Comparison of ENCODE assay signal across 8 mouse cellular contexts in the genomic region with DNA sequence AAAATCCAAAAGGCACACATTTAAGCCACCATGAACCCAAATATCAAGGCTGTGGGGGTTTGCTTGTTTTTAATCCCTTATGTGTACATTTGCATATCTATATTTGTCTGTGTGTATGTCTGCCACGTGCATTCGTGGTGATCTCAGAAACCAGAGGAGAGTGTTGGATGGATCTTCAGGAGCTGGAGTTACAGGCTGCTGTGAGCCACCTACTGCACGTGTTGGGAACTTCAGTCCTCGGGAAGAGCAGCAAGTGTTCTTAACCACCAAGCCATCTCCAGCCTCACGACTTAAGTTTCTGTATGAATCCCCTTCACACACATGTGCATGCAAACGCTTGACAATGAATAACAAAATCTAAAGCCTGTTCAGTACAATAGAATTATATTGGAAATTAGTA. TPM values are rescaled to one million over a fixed set of nuclear protein-coding genes. Genes with fewer than 3 reads are reported as not detected.
DNase-seq lines count a peak whose midpoint lies in the region; ATAC-seq and TF ChIP-seq lines count a peak whose summit lies in the region.

No protein-coding gene starts in this region.

- TF ChIP-seq CTCF in Patski (IDR thresholded peaks at IDR 0.05) = peak; percentile 78
- peak; percentile 63 for TF ChIP-seq CTCF in liver, postnatal 0 days (IDR thresholded peaks at IDR 0.05; ENCODE audit: low read depth)

- DNase-seq in layer of hippocampus, adult 11-12 months (ENCODE audit: low spot score) = peak; percentile 54
- DNase-seq in layer of hippocampus, adult 9-10 months (ENCODE audit: low spot score) = no peak
- DNase-seq in Patski (ENCODE audit: low read depth, low spot score) = no peak
- peak; percentile 53 for DNase-seq in embryonic facial prominence, embryonic 10.5 days (ENCODE audit: low spot score)
- no peak for DNase-seq in liver, postnatal 0 days
- DNase-seq in gastrocnemius, postnatal 14 days = no peak
- DNase-seq in spleen, adult 18-20 months = no peak
- no peak for DNase-seq in gastrocnemius, adult 8-10 months (ENCODE audit: low spot score in 2 of 2)

- no peak overlapping the region for H3K4me3 ChIP-seq in embryonic facial prominence, embryonic 10.5 days
- H3K4me3 ChIP-seq in liver, postnatal 0 days (ENCODE audit: low read depth, low read length) = no peak overlapping the region

- no peaks in the 10 kb centered on the region for H3K36me3 ChIP-seq in embryonic facial prominence, embryonic 10.5 days (replicated peaks)
- peaks cover 15% of the 10 kb centered on the region for H3K36me3 ChIP-seq in liver, postnatal 0 days (replicated peaks; ENCODE audit: insufficient read depth, low read length)

- H3K27me3 ChIP-seq in Patski = no peaks in the 10 kb centered on the region
- peaks cover 11% of the 10 kb centered on the region; the same call in 1 of the 2 replicates for H3K27me3 ChIP-seq in embryonic facial prominence, embryonic 10.5 days (replicated peaks; ENCODE audit: low read depth, poor library complexity, severe bottlenecking)
- H3K27me3 ChIP-seq in liver, postnatal 0 days (ENCODE audit: insufficient read depth, low read length) = no peaks in the 10 kb centered on the region

- H3K4me1 ChIP-seq in embryonic facial prominence, embryonic 10.5 days = peaks cover 13% of the 10 kb centered on the region
- no peaks in the 10 kb centered on the region for H3K4me1 ChIP-seq in liver, postnatal 0 days (ENCODE audit: insufficient read depth)

- POLR2A ChIA-PET in Patski (lab: Charles Lee) = interaction anchor here (1.1 kb wide), 1 partner anchor 10 kb away, joined by 3 read pairs; no protein-coding TSS in a partner anchor

- H3K4me2 ChIP-seq in liver, postnatal 0 days (ENCODE audit: low read depth, low read length) = no peak overlapping the region

- no peak overlapping the region for H3K27ac ChIP-seq in embryonic facial prominence, embryonic 10.5 days (replicated peaks)
- no peak overlapping the region for H3K27ac ChIP-seq in liver, postnatal 0 days (ENCODE audit: low read depth)

- 19% methylated on average over 6 of the region's 6 CpGs for WGBS in embryonic facial prominence, embryonic 10.5 days
- 14% methylated on average over 6 of the region's 6 CpGs for WGBS in liver, postnatal 0 days (ENCODE audit: insufficient replicate concordance)

- H3K9me3 ChIP-seq in embryonic facial prominence, embryonic 10.5 days = no peaks in the 10 kb centered on the region
- no peaks in the 10 kb centered on the region for H3K9me3 ChIP-seq in liver, postnatal 0 days (ENCODE audit: low read length)

- in situ Hi-C loops in Patski (cut with MboI; ENCODE audit: low pct_unique_long_range_greater_than_20kb) = no loop called here

- no peak overlapping the region for H3K9ac ChIP-seq in liver, postnatal 0 days (replicated peaks)

- TF ChIP-seq EP300 in liver, postnatal 0 days (IDR thresholded peaks at IDR 0.05; ENCODE audit: low read depth) = no peak

- intact Hi-C loops in gastrocnemius, postnatal 14 days (cut with DNase I; ENCODE audit: low total_unique reads) = no loop called here

- ATAC-seq in Patski = no peak
- no peak for ATAC-seq in liver, postnatal 0 days

- CTCF ChIA-PET in Patski (lab: Charles Lee) = interaction anchor here (1.3 to 1.6 kb wide), 4 partner anchors 10 to 103 kb away, joined by 3 to 5 read pairs (median 4); no protein-coding TSS in a partner anchor

RNA-seq across cellular contexts. Expression of a gene that starts 7.9 kb away (rescaled TPM):
- polyA plus RNA-seq in Patski (2021) = 0.08 TPM
- not detected in 2 replicates for polyA plus RNA-seq in embryonic facial prominence, embryonic 10.5 days (2016; fragmentation: Nextera tagmentation; extraction: Ambion mirVana)
- polyA plus RNA-seq in liver, postnatal 0 days (2015; fragmentation: Nextera tagmentation; extraction: Ambion mirVana) = not detected in 2 replicates
- total RNA-seq in gastrocnemius, postnatal 14 days (2021) = not detected
- total RNA-seq in gastrocnemius, adult 8-10 months (2022) = not detected

RNA-seq across cellular contexts. Expression of a gene that starts 45.4 kb away (rescaled TPM):
- 47.6 TPM for polyA plus RNA-seq in Patski (2021)
- polyA plus RNA-seq in embryonic facial prominence, embryonic 10.5 days (2016; fragmentation: Nextera tagmentation; extraction: Ambion mirVana) = 1.5 and 2.1 TPM in 2 replicates
- polyA plus RNA-seq in liver, postnatal 0 days (2015; fragmentation: Nextera tagmentation; extraction: Ambion mirVana) = 1.00 and 1.3 TPM in 2 replicates
- 10 to 100 TPM in 1 of 2 experiments, 1 to 10 TPM in 1; 4.2 to 12.3 TPM for total RNA-seq in gastrocnemius, postnatal 14 days (2021)
- total RNA-seq in gastrocnemius, adult 8-10 months (2022) = 10 to 100 TPM in 1 of 4 experiments, 1 to 10 TPM in 3; 1.9 to 19.3 (median 7.4) TPM

Comparison
In these comparisons a context has a peak if more than half of its experiments do, and no peak if none do; other contexts are left out.
1. DNase-seq: peak in layer of hippocampus, adult 11-12 months (single experiment) and embryonic facial prominence, embryonic 10.5 days (single experiment); none in layer of hippocampus, adult 9-10 months (single experiment), Patski (single experiment), liver, postnatal 0 days (single experiment), gastrocnemius, postnatal 14 days (single experiment), spleen, adult 18-20 months (0 of 2) and gastrocnemius, adult 8-10 months (0 of 2).
2. RNA of a gene that starts 45.4 kb away (polyA plus RNA-seq): 47.6 TPM in Patski (single experiment); 1.5 to 2.1 TPM in embryonic facial prominence, embryonic 10.5 days and 1.00 to 1.3 TPM in liver, postnatal 0 days; every median in the first group is over 10 times any median in the second.